ENCODE assay signal across 8 mouse cellular contexts in the genomic region with DNA sequence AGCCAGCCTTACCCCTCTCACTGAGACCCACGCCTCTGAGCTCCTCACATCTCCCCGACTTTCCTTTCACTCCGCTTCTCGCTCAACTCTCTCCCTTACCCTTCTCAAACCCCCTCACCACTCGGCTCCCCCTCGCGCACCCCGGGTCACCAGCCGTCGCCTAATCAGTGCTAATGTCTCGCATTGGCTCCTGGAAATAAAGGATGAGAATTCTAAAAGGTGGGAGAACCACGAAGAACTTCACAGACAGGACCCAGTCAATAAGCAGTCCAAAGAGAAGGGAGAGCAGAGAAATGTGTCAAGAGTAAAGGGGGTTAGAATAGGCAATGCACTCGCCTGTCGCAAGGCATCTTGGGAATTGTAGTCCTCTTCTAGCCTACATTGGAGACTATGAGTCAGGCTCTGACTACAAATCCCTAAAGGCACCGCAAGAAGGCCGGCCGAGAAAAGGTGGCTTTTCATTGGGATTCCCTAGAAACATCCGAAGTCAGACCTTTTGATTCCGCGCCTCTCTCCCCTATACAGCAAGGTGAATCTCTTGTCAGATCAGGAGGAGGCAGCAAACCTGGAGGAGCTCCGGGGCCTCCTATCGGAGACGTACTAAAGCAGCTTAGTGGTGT. TPM values are rescaled to one million over a fixed set of nuclear protein-coding genes. Genes with fewer than 3 reads are reported as not detected.
DNase-seq lines count a peak whose midpoint lies in the region; ATAC-seq and TF ChIP-seq lines count a peak whose summit lies in the region.

Gene Gtf2h4 (minus strand): TSS at position 324 of the 620 bp plus-strand sequence.

- peak in 1 of 2 experiments; percentile 72; a peak in 2 of 4 replicates for TF ChIP-seq POLR2A in MEL (IDR thresholded peaks at IDR 0.05; ENCODE audit: control insufficient read depth in 1 of 2, insufficient read depth in 1 of 2, low read depth in 1 of 2, low read length in 2 of 2, poor library complexity in 1 of 2)
- TF ChIP-seq POLR2A in olfactory bulb, adult 2 months (IDR thresholded peaks at IDR 0.05; ENCODE audit: insufficient read depth, low read depth, low read length): peak; percentile 35; the same call in 1 of the 2 replicates
- 0 out of 2 replicates have a peak, but pooled peaks have one; percentile 35 for TF ChIP-seq POLR2A in thymus, adult 2 months (IDR thresholded peaks at IDR 0.05; ENCODE audit: control insufficient read depth, extremely low read depth, insufficient read depth, low read length, poor library complexity)

- DNase-seq in MEL (ENCODE audit: low read depth, low spot score): peak; percentile 98
- DNase-seq in cerebellum, adult 18-20 months: peak; percentile 87 to 95
- DNase-seq in heart, postnatal 36 days: peak; percentile 79 to 82
- peak; percentile 91 to 96 for DNase-seq in layer of hippocampus, adult 2 months (ENCODE audit: low spot score in 2 of 2)
- peak; percentile 98 for DNase-seq in lung, embryonic 14.5 days
- peak; percentile 91 for DNase-seq in thymus, adult 2 months

- ATAC-seq in forebrain, embryonic 16.5 days: peak; percentile 99
- ATAC-seq in lung, embryonic 14.5 days (ENCODE audit: insufficient read depth): peak; percentile 98

- H3K79me2 ChIP-seq in MEL (ENCODE audit: control insufficient read depth, insufficient read depth, low read length, poor library complexity): peaks cover 2% of the 10 kb centered on the region; the same call in 1 of the 2 replicates

- H3K4me1 ChIP-seq in MEL (ENCODE audit: control insufficient read depth in 1 of 2, insufficient read depth in 2 of 2, low read length in 2 of 2): peaks cover 0 to 8% of the 10 kb centered on the region in 2 experiments; a peak in 2 of 4 replicates
- peaks cover 7% of the 10 kb centered on the region for H3K4me1 ChIP-seq in forebrain, embryonic 16.5 days (replicated peaks; ENCODE audit: control insufficient read depth, insufficient read depth, low read length)
- H3K4me1 ChIP-seq in lung, embryonic 14.5 days (ENCODE audit: insufficient read depth): no peaks in the 10 kb centered on the region
- no peaks in the 10 kb centered on the region for H3K4me1 ChIP-seq in olfactory bulb, adult 2 months (ENCODE audit: control insufficient read depth, insufficient read depth, low read length)
- H3K4me1 ChIP-seq in thymus, adult 2 months (replicated peaks; ENCODE audit: control insufficient read depth, insufficient read depth, low read length): peaks cover 33% of the 10 kb centered on the region

- H3K36me3 ChIP-seq in MEL (ENCODE audit: control insufficient read depth in 1 of 2, insufficient read depth in 2 of 2, low read length in 2 of 2): peaks cover 0 to 2% of the 10 kb centered on the region in 2 experiments; a peak in 1 of 4 replicates
- H3K36me3 ChIP-seq in forebrain, embryonic 16.5 days (ENCODE audit: control insufficient read depth, insufficient read depth): no peaks in the 10 kb centered on the region
- H3K36me3 ChIP-seq in lung, embryonic 14.5 days (ENCODE audit: insufficient read depth): peaks cover 16% of the 10 kb centered on the region
- H3K36me3 ChIP-seq in thymus, adult 2 months (ENCODE audit: control insufficient read depth, insufficient read depth, low read length): peaks cover 3% of the 10 kb centered on the region; the same call in 1 of the 2 replicates

- H3K9me3 ChIP-seq in MEL (replicated peaks; ENCODE audit: insufficient read depth, low read length): no peaks in the 10 kb centered on the region
- H3K9me3 ChIP-seq in forebrain, embryonic 16.5 days (ENCODE audit: control insufficient read depth, low read length): no peaks in the 10 kb centered on the region
- H3K9me3 ChIP-seq in lung, embryonic 14.5 days (ENCODE audit: low read depth, low read length): no peaks in the 10 kb centered on the region

- peak in 1 of 3 experiments; percentile 10; a peak in 1 of 6 replicates for TF ChIP-seq CTCF in MEL (IDR thresholded peaks at IDR 0.05 in 2 of 3, conservative IDR thresholded peaks at IDR 0.05 in 1 of 3; ENCODE audit: control insufficient read depth in 1 of 3, insufficient read depth in 1 of 3, low read depth in 2 of 3, low read length in 3 of 3, poor library complexity in 1 of 3, severe bottlenecking in 1 of 3)
- peak; percentile 36 for TF ChIP-seq CTCF in layer of hippocampus, adult 2 months (conservative IDR thresholded peaks at IDR 0.05)
- 0 out of 2 replicates have a peak, but pooled peaks have one; percentile 6 for TF ChIP-seq CTCF in lung, embryonic 14.5 days (IDR thresholded peaks at IDR 0.05; ENCODE audit: low read depth)
- no peak for TF ChIP-seq CTCF in olfactory bulb, adult 2 months (IDR thresholded peaks at IDR 0.05; ENCODE audit: insufficient read depth, low read depth, low read length)
- no peak for TF ChIP-seq CTCF in thymus, adult 2 months (IDR thresholded peaks at IDR 0.05; ENCODE audit: borderline replicate concordance, control insufficient read depth, extremely low read depth, insufficient read depth, low read length, poor library complexity)

- H3K27me3 ChIP-seq in MEL (ENCODE audit: control insufficient read depth in 1 of 2, insufficient read depth in 2 of 2, low read length in 2 of 2): no peaks in the 10 kb centered on the region
- H3K27me3 ChIP-seq in forebrain, embryonic 16.5 days (replicated peaks; ENCODE audit: control insufficient read depth, insufficient read depth, low read length): no peaks in the 10 kb centered on the region
- H3K27me3 ChIP-seq in lung, embryonic 14.5 days (ENCODE audit: insufficient read depth, low read length): no peaks in the 10 kb centered on the region
- H3K27me3 ChIP-seq in thymus, adult 2 months (ENCODE audit: control insufficient read depth, insufficient read depth, low read length): no peaks in the 10 kb centered on the region

- no peak within 1 kb of the TSS for H3K27ac ChIP-seq in MEL (ENCODE audit: control insufficient read depth, low read depth, low read length)
- H3K27ac ChIP-seq in forebrain, embryonic 16.5 days (ENCODE audit: low read length): 0 out of 2 replicates have a peak within 1 kb of the TSS, but pooled peaks have one; percentile 6
- peak within 1 kb of the TSS; percentile 87 for H3K27ac ChIP-seq in layer of hippocampus, adult 2 months
- H3K27ac ChIP-seq in lung, embryonic 14.5 days (ENCODE audit: low read depth): no peak within 1 kb of the TSS
- no peak within 1 kb of the TSS for H3K27ac ChIP-seq in olfactory bulb, adult 2 months (ENCODE audit: insufficient read depth, low read depth, low read length)
- H3K27ac ChIP-seq in thymus, adult 2 months (ENCODE audit: control insufficient read depth, insufficient read depth, low read length): peak within 1 kb of the TSS; percentile 100

- no peak for TF ChIP-seq RAD21 in MEL (IDR thresholded peaks at IDR 0.05; ENCODE audit: low read depth, low read length)

- H3K9ac ChIP-seq in MEL (ENCODE audit: control insufficient read depth, low read depth, low read length, poor library complexity, severe bottlenecking): peak within 1 kb of the TSS; percentile 77
- H3K9ac ChIP-seq in forebrain, embryonic 16.5 days (replicated peaks; ENCODE audit: low read depth, low read length): peak within 1 kb of the TSS; percentile 80
- peak within 1 kb of the TSS; percentile 72 for H3K9ac ChIP-seq in lung, embryonic 14.5 days

- peak within 1 kb of the TSS; percentile 95 for H3K4me2 ChIP-seq in forebrain, embryonic 16.5 days (ENCODE audit: low read length)
- H3K4me2 ChIP-seq in lung, embryonic 14.5 days: peak within 1 kb of the TSS; percentile 68

- WGBS in forebrain, embryonic 16.5 days: under 1% methylated on average over 23 of the region's 23 CpGs
- WGBS in lung, embryonic 14.5 days: 1% methylated on average over 23 of the region's 23 CpGs
- WGBS in olfactory bulb, adult 2 months: 1% methylated on average over 23 of the region's 23 CpGs
- 2% methylated on average over 23 of the region's 23 CpGs for WGBS in thymus, adult 2 months

- intact Hi-C loops in heart, postnatal 36 days (cut with DNase I): loop anchor here (10.0 kb wide), 1 partner anchor 581 kb away; the partner anchor contains the start of gene Rpp21

- H3K4me3 ChIP-seq in MEL (ENCODE audit: control insufficient read depth in 1 of 2, insufficient read depth in 1 of 2, low read depth in 2 of 2, low read length in 2 of 2): peak within 1 kb of the TSS; percentile 72 to 90
- peak within 1 kb of the TSS; percentile 67 for H3K4me3 ChIP-seq in forebrain, embryonic 16.5 days (replicated peaks; ENCODE audit: low read length)
- peak within 1 kb of the TSS; percentile 73 for H3K4me3 ChIP-seq in layer of hippocampus, adult 2 months
- peak within 1 kb of the TSS; percentile 57 for H3K4me3 ChIP-seq in lung, embryonic 14.5 days (ENCODE audit: low read depth, low read length)
- H3K4me3 ChIP-seq in olfactory bulb, adult 2 months (ENCODE audit: insufficient read depth, low read depth, low read length): peak within 1 kb of the TSS; percentile 65
- H3K4me3 ChIP-seq in thymus, adult 2 months (ENCODE audit: control insufficient read depth, insufficient read depth, low read length): peak within 1 kb of the TSS; percentile 90

- TF ChIP-seq EP300 in MEL (IDR thresholded peaks at IDR 0.05; ENCODE audit: low read depth in 1 of 2, low read length in 2 of 2): no peak

TF ChIP-seq in MEL, 35 proteins besides CTCF, POLR2A, EP300 and RAD21 (continues in another document):
- TF ChIP-seq TBP (IDR thresholded peaks at IDR 0.05; ENCODE audit: low read depth, low read length) (peak; percentile 86), USF2 (IDR thresholded peaks at IDR 0.05; ENCODE audit: borderline replicate concordance in 1 of 2, insufficient read depth in 1 of 2, low read depth in 1 of 2, low read length in 2 of 2) (no peak), MAFK (IDR thresholded peaks at IDR 0.05; ENCODE audit: borderline replicate concordance, low read depth, low read length) (no peak), HCFC1 (IDR thresholded peaks at IDR 0.05; ENCODE audit: low read depth, low read length) (peak; percentile 99), BHLHE40 (IDR thresholded peaks at IDR 0.05; ENCODE audit: borderline replicate concordance, low read depth, low read length) (no peak), CHD1 (IDR thresholded peaks at IDR 0.05; ENCODE audit: low read depth, low read length) (no peak), MYB (IDR thresholded peaks at IDR 0.05; ENCODE audit: low read depth, low read length) (no peak), E2F4 (IDR thresholded peaks at IDR 0.05; ENCODE audit: borderline replicate concordance, low read depth, low read length) (no peak), TCF12 (IDR thresholded peaks at IDR 0.05; ENCODE audit: low read depth, low read length) (peak; percentile 34; the same call in 1 of the 2 replicates)

RNA-seq across cellular contexts. Expression of gene Gtf2h4, which starts in this region (rescaled TPM):
- 68.1 and 76.3 TPM in 2 replicates for total RNA-seq in MEL (2012; rRNA removed)
- polyA plus RNA-seq in MEL (2012; ENCODE audit: insufficient read depth in 1 of 2, insufficient read length in 2 of 2, low read depth in 1 of 2, low replicate concordance in 2 of 2, missing spikeins in 1 of 2): 10 to 100 TPM in 1 of 2 experiments, not detected in 1; 97.6 TPM
- polyA plus RNA-seq in forebrain, embryonic 16.5 days (2015; fragmentation: Nextera tagmentation; extraction: Ambion mirVana): 34.6 and 35.3 TPM in 2 replicates
- total RNA-seq in heart, postnatal 36 days (2021): 10 to 100 TPM; 16.9 to 17.4 TPM
- 10 to 100 TPM; 29.9 to 35.3 TPM for total RNA-seq in layer of hippocampus, adult 2 months (2021)
- polyA plus RNA-seq in lung, embryonic 14.5 days (2014; fragmentation: Nextera tagmentation; extraction: Ambion mirVana): 47.4 and 49.3 TPM in 2 replicates
- polyA plus RNA-seq in olfactory bulb, adult 2 months (2012; ENCODE audit: insufficient read depth, insufficient read length, low replicate concordance, missing spikeins): not detected in 2 replicates
- polyA plus RNA-seq in thymus, adult 2 months (2012; rRNA removed): 317 and 352 TPM in 2 replicates

Comparison
In these comparisons a context has a peak if more than half of its experiments do, and no peak if none do; other contexts are left out.
1. H3K27ac ChIP-seq: peak in forebrain, embryonic 16.5 days (single experiment), layer of hippocampus, adult 2 months (single experiment) and thymus, adult 2 months (single experiment); none in MEL (single experiment), lung, embryonic 14.5 days (single experiment) and olfactory bulb, adult 2 months (single experiment).
2. CTCF ChIP-seq: peak in layer of hippocampus, adult 2 months (single experiment) and lung, embryonic 14.5 days (single experiment); none in olfactory bulb, adult 2 months (single experiment) and thymus, adult 2 months (single experiment).
3. Peak in every context shown above with its lines, with median percentiles within 50 percentile points of each other: DNase-seq, H3K4me3 ChIP-seq and H3K9ac ChIP-seq.